Mouse (Mus musculus) neural tube, embryonic 14.5 days (tissue): ENCODE data around the gene Trappc2. TPM values are rescaled to one million over a fixed set of nuclear protein-coding genes. Genes with fewer than 3 reads are reported as not detected.
A peak's percentile ranks its signal among the peaks of the same experiment; 100 is the strongest.

Experiments
- ATAC-seq: fragments of 200-750 bp; cut with Nextera tagmentation; 2 replicates; pipeline ENCODE4 v1.8.0; 2017; ENCODE audit warnings: low read depth, mild to moderate bottlenecking, moderate TSS enrichment, moderate library complexity
- H3K27ac ChIP-seq: fragments of 300-500 bp; sonication (generic); 2 replicates; pipeline ENCODE4 v1.5.1; 2014; ENCODE audit warnings: low read depth, mild to moderate bottlenecking, control low read depth, low read length, moderate library complexity, mixed read lengths
- H3K27me3 ChIP-seq: fragments of 300-500 bp; sonication (generic); 2 replicates; pipeline ENCODE4 v1.6.1; 2014; ENCODE audit warnings: low read length; ENCODE audit not compliant: control insufficient read depth, insufficient read depth
- H3K36me3 ChIP-seq: fragments of 300-500 bp; sonication (generic); 2 replicates; pipeline ENCODE4 v1.6.1; 2014; ENCODE audit warnings: low read length, mixed read lengths; ENCODE audit not compliant: control insufficient read depth, insufficient read depth
- H3K4me1 ChIP-seq: fragments of 300-500 bp; sonication (generic); 2 replicates; pipeline ENCODE4 v1.6.1; 2014; ENCODE audit warnings: low read length; ENCODE audit not compliant: control insufficient read depth, insufficient read depth
- H3K4me2 ChIP-seq: fragments of 300-500 bp; sonication (generic); 2 replicates; pipeline ENCODE4 v1.6.1; 2014; ENCODE audit warnings: mild to moderate bottlenecking, low read depth, low read length, control low read depth
- H3K4me3 ChIP-seq: fragments of 300-500 bp; sonication (generic); 2 replicates; pipeline ENCODE4 v1.5.1; 2014; ENCODE audit warnings: low read depth, low read length, control low read depth, mixed read lengths
- H3K9ac ChIP-seq: fragments of 300-500 bp; sonication (generic); replicated peaks from 2 replicates; pipeline ENCODE4 v1.6.1; 2014; ENCODE audit warnings: low read depth, mild to moderate bottlenecking, control low read depth, low read length, mixed read lengths
- H3K9me3 ChIP-seq: fragments of 300-500 bp; sonication (generic); 2 replicates; pipeline ENCODE4 v1.6.1; 2016; ENCODE audit warnings: low read length; ENCODE audit not compliant: control insufficient read depth
- WGBS: fragments of 180-500 bp; shearing (Covaris S2); extraction: QIAGEN DNeasy Blood & Tissue Kit; methylation state at CpG from one replicate; pipeline ENCODE4 v1.1.7; 2014; 5-methylcytosine and 5-hydroxymethylcytosine counted together
- polyA plus RNA-seq: library from polyadenylated mRNA; unstranded; fragments of >200 nt; fragmentation: Nextera tagmentation; extraction: Ambion mirVana; gene quantifications from 2 replicates; pipeline ENCODE4 v1.2.1, GENCODE M21; 2014

Gene Trappc2
- polyA plus RNA-seq = 80.8 and 85.1 TPM in 2 replicates

DNA sequence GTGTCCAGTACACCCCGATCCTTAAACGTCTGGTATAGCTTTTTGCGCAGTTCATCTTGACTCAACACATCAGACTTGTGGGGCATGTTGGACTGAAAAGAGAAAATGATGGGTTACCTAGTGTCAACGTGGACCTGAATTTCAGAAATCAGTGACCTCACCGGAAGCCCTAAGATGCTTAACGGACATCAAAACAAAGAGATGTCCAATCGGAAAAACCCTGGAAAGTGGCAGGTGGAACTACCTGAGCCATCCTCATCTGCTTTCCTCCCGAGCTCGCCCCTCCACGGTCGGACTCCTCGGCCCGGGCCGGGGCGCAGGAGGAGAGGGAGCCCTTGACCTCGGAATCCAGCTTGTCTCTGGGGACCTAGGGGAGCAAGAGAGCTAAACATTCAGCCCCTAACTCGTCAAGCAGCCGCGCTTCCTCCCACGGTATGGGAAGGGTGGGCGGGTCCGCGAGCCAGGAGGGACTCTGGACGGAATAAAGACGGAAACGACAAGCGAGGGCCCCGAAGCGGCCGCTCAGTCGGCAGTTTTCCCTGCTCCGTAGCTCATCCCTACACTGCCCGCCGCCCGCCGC lies at the start of gene Trappc2:
TSS of gene Trappc2 (plus strand) at position 539 of the 580 bp plus-strand sequence.
- ATAC-seq = peak; percentile 86
- WGBS = 10% methylated on average over 34 of the region's 36 CpGs

DNA sequence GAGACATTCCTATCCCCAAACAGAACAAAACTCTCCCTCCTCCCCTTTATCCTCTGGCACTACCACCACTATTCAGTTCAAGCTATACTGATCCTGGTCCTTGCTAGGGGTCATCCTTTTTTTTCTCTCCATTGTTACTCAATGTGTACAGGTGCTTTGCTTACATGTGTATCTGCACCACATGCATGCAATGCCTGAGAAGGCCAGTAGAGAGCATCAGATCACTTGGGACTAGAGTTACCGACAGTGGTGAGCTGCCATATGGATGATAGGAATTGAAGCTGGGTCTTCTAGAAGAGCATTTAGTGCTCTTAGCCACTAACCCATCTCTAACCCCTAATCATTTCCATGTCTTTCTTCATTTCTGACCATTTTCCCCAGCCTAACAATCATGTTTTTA lies 46.6 kb upstream of the Trappc2 start:
- Histone ChIP-seq H3K4me2 (no peak overlapping the region), H3K4me1 (no peaks in the 10 kb centered on the region), H3K9ac (no peak overlapping the region), H3K4me3 (no peak overlapping the region), H3K27ac (no peak overlapping the region), H3K36me3 (no peaks in the 10 kb centered on the region), H3K27me3 (no peaks in the 10 kb centered on the region), H3K9me3 (no peaks in the 10 kb centered on the region)
- ATAC-seq = no peak
- 78% methylated on average over 1 of the region's 1 CpGs for WGBS

More for the DNA sequence above, at the start of gene Trappc2:
- peak within 1 kb of the TSS; percentile 51 for H3K4me2 ChIP-seq
- H3K9me3 ChIP-seq = no peaks in the 10 kb centered on the region
- H3K9ac ChIP-seq = peak within 1 kb of the TSS; percentile 80
- H3K4me3 ChIP-seq = peak within 1 kb of the TSS; percentile 54
- no peaks in the 10 kb centered on the region; the same call in 1 of the 2 replicates for H3K4me1 ChIP-seq
- H3K27ac ChIP-seq = peak within 1 kb of the TSS; percentile 87
- H3K36me3 ChIP-seq = no peaks in the 10 kb centered on the region
- H3K27me3 ChIP-seq = peaks cover 3% of the 10 kb centered on the region; the same call in 1 of the 2 replicates

- no peaks in the 10 kb centered on the region for H3K4me1 ChIP-seq
- H3K36me3 ChIP-seq = 0 out of 2 replicates have a peak, but pooled peaks cover 7% of the 10 kb centered on the region
- ATAC-seq = no peak
- no peak overlapping the region for H3K4me2 ChIP-seq
- H3K4me3 ChIP-seq = no peak overlapping the region
- no peaks in the 10 kb centered on the region for H3K9me3 ChIP-seq
- no peak overlapping the region for H3K27ac ChIP-seq
- no peak overlapping the region for H3K9ac ChIP-seq
- H3K27me3 ChIP-seq = no peaks in the 10 kb centered on the region
These were observed 32.5 kb upstream of the Trappc2 start for GRCm38 (mm10) chrX:166407865-166408264.

GRCm38 (mm10) chrX:166416196-166416595 lies 24.2 kb upstream of the Trappc2 start:
- no peak for ATAC-seq
- Histone ChIP-seq H3K27ac (no peak overlapping the region), H3K4me3 (no peak overlapping the region), H3K36me3 (no peaks in the 10 kb centered on the region), H3K4me2 (no peak overlapping the region), H3K9me3 (no peaks in the 10 kb centered on the region), H3K27me3 (no peaks in the 10 kb centered on the region), H3K4me1 (no peaks in the 10 kb centered on the region), H3K9ac (no peak overlapping the region)
- 86% methylated on average over 2 of the region's 6 CpGs for WGBS

- no peak overlapping the region for H3K27ac ChIP-seq
- no peaks in the 10 kb centered on the region for H3K27me3 ChIP-seq
- WGBS = 93% methylated on average over 2 of the region's 2 CpGs
- no peak overlapping the region for H3K9ac ChIP-seq
- H3K4me2 ChIP-seq = no peak overlapping the region
- no peak for ATAC-seq
- H3K4me3 ChIP-seq = no peak overlapping the region
- H3K36me3 ChIP-seq = no peaks in the 10 kb centered on the region
- no peaks in the 10 kb centered on the region; the same call in 1 of the 2 replicates for H3K4me1 ChIP-seq
- H3K9me3 ChIP-seq = no peaks in the 10 kb centered on the region
These were observed 5.6 kb upstream of the Trappc2 start for GRCm38 (mm10) chrX:166434812-166435211.

- Histone ChIP-seq H3K4me1 (no peaks in the 10 kb centered on the region; the same call in 1 of the 2 replicates), H3K4me3 (peak within 1 kb of the TSS; percentile 54), H3K27me3 (peaks cover 3% of the 10 kb centered on the region; the same call in 1 of the 2 replicates), H3K4me2 (peak within 1 kb of the TSS; percentile 51), H3K27ac (peak within 1 kb of the TSS; percentile 87), H3K9ac (peak within 1 kb of the TSS; percentile 80), H3K36me3 (no peaks in the 10 kb centered on the region), H3K9me3 (no peaks in the 10 kb centered on the region)
- peak; percentile 100 for ATAC-seq
- WGBS = 14% methylated on average over 36 of the region's 44 CpGs
These were observed 266 bp downstream of the Trappc2 start, which contains the start of gene Ofd1 for GRCm38 (mm10) chrX:166440616-166441063. Gene Ofd1, minus strand, starts transcription at chrX:166440704.

DNA sequence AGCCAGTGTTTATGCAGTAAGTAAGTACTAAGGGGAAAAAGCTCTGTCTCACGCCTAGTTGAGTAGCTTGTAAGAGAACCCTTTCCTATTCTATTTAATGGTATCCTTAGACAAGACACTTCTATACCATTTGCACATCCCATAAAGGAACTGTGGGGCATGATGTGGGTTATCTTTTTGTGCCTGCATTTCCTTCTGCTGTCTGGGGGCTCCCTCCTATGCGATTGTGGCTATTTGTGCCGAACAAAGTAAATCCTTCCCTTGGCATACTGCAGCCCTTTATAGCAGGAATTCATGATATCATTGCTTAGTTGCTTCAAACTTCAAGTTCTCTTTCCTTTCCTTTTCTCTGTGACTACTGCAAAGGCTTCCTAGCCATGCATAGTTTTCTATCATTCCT lies 4.2 kb downstream of the Trappc2 start:
- no peak overlapping the region for H3K27ac ChIP-seq
- 84% methylated on average over 3 of the region's 3 CpGs for WGBS
- H3K9me3 ChIP-seq = no peaks in the 10 kb centered on the region
- no peak overlapping the region for H3K4me3 ChIP-seq
- no peak overlapping the region for H3K4me2 ChIP-seq
- peaks cover 6% of the 10 kb centered on the region; the same call in 1 of the 2 replicates for H3K27me3 ChIP-seq
- ATAC-seq = no peak
- no peaks in the 10 kb centered on the region for H3K4me1 ChIP-seq
- H3K9ac ChIP-seq = no peak overlapping the region
- no peaks in the 10 kb centered on the region for H3K36me3 ChIP-seq

DNA sequence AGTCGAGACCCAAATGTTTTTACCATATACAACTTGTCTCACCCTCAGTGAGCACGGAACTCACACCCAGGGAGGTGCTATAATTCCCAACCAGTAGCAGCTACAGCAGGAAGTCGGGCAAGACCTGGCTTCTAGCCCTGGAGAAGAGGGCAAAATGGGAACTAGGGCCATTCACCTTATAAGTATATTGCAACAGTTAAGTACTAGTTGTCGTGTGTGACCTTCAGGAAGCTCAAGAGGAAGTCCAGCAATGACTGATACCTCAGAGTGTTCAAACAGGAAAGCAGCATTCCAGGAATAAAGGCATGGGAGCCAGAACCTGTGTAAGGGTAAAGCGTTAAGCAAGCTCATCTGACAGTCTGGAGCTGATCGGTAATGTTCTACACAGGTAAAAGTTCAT lies 13.2 kb downstream of the Trappc2 start:
- no peak overlapping the region for H3K4me3 ChIP-seq
- 77% methylated on average over 6 of the region's 6 CpGs for WGBS
- H3K9ac ChIP-seq = no peak overlapping the region
- no peak for ATAC-seq
- no peaks in the 10 kb centered on the region for H3K4me1 ChIP-seq
- H3K27me3 ChIP-seq = no peaks in the 10 kb centered on the region
- no peaks in the 10 kb centered on the region for H3K9me3 ChIP-seq
- no peak overlapping the region for H3K4me2 ChIP-seq
- H3K27ac ChIP-seq = no peak overlapping the region
- H3K36me3 ChIP-seq = no peaks in the 10 kb centered on the region

GRCm38 (mm10) chrX:166454331-166454730 lies 14.0 kb downstream of the Trappc2 start:
- no peaks in the 10 kb centered on the region for H3K27me3 ChIP-seq
- H3K36me3 ChIP-seq = no peaks in the 10 kb centered on the region
- H3K4me3 ChIP-seq = no peak overlapping the region
- no peak overlapping the region for H3K27ac ChIP-seq
- ATAC-seq = no peak
- H3K9me3 ChIP-seq = no peaks in the 10 kb centered on the region
- 87% methylated on average over 3 of the region's 3 CpGs for WGBS
- no peaks in the 10 kb centered on the region for H3K4me1 ChIP-seq
- H3K9ac ChIP-seq = no peak overlapping the region
- H3K4me2 ChIP-seq = no peak overlapping the region
